Mouse (Mus musculus) c-Kit-negative CD71-positive TER-119-positive erythroid progenitor cells, embryonic 14.5 days (primary cell): ENCODE data around the gene Cadm3.
"Not testable (repeated sequence)": the region's sequence is repeated elsewhere in the genome, so short reads cannot be mapped to it uniquely, and the experiment has no call there.

Experiments used
- DNase-seq: peaks from one replicate; pipeline ENCODE4 v3.0.0-alpha.2; 2013; ENCODE audit warnings: low read depth, low spot score

Gene Cadm3

DNA sequence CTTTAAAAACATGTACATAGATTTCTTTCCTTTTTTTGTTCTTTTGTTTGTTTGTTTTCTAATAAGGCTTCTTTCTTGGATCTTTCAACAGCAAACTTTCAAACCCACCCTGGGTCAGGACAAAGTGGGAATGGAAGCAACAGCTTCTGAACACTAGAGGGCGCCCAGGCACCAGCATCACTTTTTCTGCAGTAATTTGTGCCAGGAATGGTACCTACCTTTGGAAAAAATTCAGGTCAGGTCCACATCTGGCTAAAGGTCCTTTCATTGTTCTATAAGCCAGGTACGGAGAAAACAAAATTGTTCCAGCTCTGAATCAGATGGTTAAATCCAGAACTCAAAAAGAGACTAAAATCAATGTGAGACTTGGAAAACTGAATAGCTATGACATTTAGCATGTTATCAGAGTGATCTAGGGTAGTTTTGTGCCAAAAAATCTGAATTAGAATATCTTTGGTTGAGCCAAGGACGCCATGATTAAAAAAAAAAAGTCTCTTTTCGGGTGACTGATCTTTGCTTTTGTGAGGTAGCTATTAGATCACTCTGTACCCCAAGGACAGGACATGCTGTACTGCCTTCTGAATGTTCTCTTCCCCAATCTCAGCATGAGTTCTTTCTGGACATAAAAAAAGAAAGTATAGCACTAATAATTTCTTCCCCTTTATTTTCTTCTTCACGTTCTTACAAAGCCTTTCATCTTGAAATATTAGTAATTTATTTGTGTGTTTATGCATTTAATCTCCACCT is 43.5 kb downstream of the Cadm3 start:
- no peak for DNase-seq

DNA sequence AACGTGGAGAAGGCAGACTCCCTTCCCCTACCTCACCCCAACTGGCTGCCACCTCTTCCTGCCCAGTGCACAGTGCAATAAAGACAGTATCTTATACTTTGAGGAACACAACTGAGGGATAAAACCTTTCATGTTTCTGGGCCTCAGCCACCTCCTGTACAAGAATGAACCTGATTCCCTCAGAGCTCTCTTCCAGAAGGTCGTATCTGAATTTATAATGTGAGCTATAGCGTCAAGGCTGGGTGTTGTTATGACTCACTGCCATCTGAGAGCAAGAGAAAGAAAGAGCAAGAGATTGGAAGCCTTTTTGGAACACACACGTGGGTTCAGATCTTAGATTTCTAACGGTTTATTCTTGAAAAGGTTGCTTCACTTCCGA is 45.3 kb downstream of the Cadm3 start:
- no peak for DNase-seq

DNA sequence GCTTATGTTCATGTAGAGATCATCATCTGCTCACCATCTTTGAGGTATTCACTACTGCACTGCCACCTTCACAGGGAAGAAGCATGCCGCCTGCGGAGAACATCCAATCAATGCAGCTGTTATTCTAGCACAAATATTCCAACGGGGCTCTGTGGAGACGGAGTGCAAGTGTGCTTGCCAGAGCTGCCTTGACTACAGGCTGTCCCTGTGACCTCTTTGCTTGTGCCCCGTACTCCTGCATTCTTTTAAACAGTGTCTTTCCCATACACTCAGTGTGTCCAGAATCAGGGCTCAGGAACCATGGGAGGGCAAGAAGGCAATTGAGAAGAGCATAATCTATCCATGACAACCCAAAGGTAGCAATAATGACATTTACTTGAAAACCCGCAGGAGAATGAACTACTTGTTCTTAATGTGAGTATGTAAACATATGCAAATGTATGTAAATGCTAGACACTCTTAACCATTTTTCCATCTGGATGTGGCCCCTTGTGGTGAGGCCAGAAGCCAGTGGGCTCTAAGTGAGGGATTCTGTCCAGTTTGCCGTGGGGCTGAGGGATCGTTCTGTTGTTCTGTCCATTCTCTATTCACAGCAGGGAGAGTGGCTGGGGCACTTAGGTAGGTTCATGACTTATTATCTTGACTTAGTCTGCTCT is 45.8 kb downstream of the Cadm3 start:
- no peak for DNase-seq

DNA sequence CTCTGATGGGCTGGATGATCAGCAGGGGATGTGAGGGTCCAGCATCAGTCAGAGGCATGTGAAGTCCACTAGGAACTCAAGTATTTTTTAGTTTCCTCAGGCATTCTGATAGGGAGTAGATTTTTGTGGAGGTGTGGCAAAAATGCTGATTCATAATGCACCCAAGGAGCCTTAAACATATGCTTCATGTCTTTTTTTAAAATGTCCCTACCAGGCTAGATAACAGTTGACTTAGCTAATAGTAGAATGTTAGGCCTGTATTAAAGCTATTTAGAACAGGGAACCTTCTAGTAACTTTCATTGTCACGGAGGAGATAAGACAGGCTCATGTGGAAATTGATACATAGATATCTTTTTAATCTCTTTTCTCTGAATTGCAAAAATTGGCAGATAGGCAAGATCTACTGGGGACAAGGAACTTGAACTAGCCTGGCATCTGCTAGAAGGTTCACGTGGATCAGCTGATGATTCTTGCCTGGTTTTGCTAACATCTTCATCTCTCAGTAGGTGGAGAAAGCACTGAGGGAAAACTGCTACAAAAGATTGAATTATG is 49.5 kb downstream of the Cadm3 start:
- no peak for DNase-seq

DNA sequence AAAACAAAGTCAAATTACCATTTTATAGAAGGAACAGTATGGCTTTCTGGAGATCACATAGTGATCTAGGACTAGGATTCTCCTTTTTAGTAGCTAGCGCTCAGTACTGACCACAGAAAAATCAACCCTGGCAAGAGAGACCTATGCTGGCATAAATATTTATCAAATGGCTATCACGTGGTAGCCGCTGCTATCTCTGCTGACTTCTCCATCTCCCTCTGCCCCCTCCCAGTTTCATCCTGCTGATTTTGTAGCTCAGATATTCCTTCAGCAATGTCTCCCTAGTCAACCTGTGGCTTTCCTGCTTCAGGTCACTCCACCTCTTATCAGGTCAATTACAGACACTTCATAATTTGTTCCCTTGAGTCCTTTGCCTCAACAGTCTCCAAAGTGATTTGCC is 51.8 kb downstream of the Cadm3 start:
- no peak for DNase-seq

DNA sequence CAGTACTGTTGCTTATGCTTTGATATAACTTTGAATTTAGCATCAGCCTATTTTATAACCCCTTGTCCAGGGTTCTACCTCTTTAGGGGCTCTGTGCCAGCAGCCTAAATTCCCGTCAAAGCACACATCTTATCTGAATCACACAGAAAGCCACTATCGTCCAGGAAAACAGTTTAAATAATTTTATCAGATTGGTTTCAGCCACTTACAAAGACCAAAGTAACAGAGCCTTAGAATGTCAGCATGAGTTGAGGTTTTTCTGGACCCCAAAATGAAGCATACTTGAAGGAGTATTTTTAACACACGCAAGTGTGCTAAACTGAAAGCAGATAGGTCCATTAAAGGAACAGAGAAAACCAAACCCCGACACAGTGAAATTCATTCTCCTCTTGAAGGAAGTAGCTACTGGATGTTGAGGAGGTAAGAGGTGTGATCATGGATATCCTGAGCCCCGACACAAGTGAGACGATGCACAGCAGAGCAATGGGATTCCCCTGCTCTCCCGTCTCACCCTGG is 53.9 kb downstream of the Cadm3 start:
- DNase-seq: not testable (repeated sequence)

DNA sequence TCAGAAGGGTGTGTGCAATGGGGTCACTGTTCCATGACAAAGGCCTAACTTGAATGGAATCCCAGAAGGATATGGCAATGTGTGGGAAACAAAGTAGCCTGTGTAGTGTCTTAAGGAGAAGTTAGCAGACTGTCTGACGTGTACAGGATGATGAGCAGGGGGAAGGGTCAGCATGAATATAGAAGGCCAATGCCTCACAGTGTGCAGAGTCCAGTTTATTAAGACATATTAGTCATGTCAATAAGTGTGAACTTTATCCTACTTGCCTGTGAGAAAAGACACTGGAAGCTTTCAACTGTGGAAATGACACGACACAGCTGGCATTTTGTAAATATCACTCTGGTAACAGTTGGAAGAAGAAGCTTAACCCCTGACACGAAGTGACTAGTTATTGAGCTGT is 64.7 kb downstream of the Cadm3 start:
- DNase-seq: not testable (repeated sequence)
